Mouse (Mus musculus) retina, embryonic 14.5 days (tissue): ENCODE data around the gene Acvr1.

Source experiments
- DNase-seq: peaks from one replicate; pipeline ENCODE4 v3.0.0-alpha.2; 2015; ENCODE audit warnings: low spot score

Acvr1 gene

GRCm38 (mm10) chr2:58557045-58557845 lies 9.7 kb downstream of the Acvr1 start:
- DNase-seq, result no peak

- no peak for DNase-seq
Observed at GRCm38 (mm10) chr2:58552296-58552695, 14.7 kb downstream of the Acvr1 start.

GRCm38 (mm10) chr2:58551866-58552265 lies 15.1 kb downstream of the Acvr1 start:
- no peak for DNase-seq

GRCm38 (mm10) chr2:58550488-58550887 lies 16.5 kb downstream of the Acvr1 start:
- DNase-seq, result no peak

- no peak for DNase-seq
Observed at GRCm38 (mm10) chr2:58549960-58550359, 17.0 kb downstream of the Acvr1 start.

GRCm38 (mm10) chr2:58548943-58549342 lies 18.0 kb downstream of the Acvr1 start:
- no peak for DNase-seq

- no peak for DNase-seq
Observed at GRCm38 (mm10) chr2:58546264-58546663, 20.7 kb downstream of the Acvr1 start.

- DNase-seq, result no peak
Observed at GRCm38 (mm10) chr2:58544368-58544767, 22.6 kb downstream of the Acvr1 start.

DNA sequence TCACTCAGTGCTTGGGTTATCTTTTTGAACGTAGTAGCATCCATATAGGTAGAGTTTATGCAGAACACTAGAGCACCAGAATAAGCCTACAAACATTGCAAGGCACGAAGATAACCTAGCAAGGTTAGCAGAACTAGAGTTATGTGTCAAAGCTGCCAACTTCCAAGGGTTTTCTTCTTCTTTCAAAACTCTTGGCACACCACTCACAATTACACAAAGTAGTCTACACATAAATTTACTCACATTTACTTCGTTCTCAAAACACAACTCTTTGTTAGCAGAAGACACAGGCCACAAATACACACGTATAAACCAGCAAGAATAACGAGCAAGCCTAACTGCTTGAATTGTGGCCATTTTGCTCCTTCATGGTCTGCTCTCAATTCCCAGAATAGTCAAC lies 23.7 kb downstream of the Acvr1 start:
- DNase-seq, result no peak

GRCm38 (mm10) chr2:58538196-58538595 lies 28.8 kb downstream of the Acvr1 start:
- no peak for DNase-seq

DNA sequence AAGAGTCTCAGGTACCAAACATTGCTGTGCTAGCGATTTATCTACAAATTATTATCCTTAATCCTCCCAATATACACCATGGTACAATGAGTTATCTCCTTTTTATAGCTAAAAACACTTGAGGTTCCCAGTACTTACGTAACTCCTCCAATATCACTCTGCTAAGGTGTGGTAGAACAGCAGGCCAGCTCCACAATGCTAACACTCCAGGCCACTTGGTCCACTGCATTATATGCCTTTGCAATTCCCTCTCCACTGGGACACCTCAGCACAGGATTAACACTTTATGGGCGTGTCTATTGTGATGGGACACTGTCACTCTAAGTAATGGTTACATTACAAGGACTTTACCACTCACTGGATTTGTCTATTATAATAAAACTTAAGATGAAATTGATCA lies 30.2 kb downstream of the Acvr1 start:
- no peak for DNase-seq

GRCm38 (mm10) chr2:58535233-58535632 lies 31.7 kb downstream of the Acvr1 start:
- no peak for DNase-seq

- no peak for DNase-seq
Observed at GRCm38 (mm10) chr2:58534379-58534778, 32.6 kb downstream of the Acvr1 start.

GRCm38 (mm10) chr2:58533521-58534001 lies 33.4 kb downstream of the Acvr1 start:
- peak; percentile 63 for DNase-seq

DNA sequence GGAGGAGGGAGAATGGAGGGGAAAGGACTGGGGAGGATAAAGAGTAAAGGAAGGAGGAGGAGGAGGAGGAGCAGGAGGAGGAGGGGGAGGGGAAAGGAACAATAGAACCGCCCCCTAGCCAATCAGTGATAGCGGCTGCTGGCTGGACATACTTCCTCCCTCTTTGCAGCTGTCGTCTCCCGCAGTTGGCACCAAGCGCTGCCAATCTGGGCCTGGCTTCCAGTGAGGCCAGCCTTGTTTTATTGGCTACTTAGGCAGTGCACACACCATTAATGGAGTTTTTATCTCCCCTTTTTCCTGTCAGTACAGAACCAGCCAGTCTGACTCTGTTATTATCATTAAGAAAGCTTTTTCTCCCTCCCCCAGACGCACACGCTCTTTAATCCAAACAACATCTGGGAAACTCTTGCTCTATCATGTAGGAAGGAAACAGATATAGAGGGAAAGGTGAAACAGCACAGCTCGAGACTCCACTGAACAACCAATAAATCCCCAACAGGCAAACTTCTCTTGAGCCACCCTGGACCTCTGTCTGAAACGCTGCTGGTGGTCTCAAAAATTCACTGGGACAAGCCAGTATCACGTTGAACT lies 34.6 kb downstream of the Acvr1 start:
- peak; percentile 75 for DNase-seq

- DNase-seq, result no peak
Observed at GRCm38 (mm10) chr2:58530521-58530920, 36.4 kb downstream of the Acvr1 start.

GRCm38 (mm10) chr2:58529860-58530440 lies 37.0 kb downstream of the Acvr1 start:
- no peak for DNase-seq

GRCm38 (mm10) chr2:58529384-58529783 lies 37.6 kb downstream of the Acvr1 start:
- DNase-seq, result no peak

DNA sequence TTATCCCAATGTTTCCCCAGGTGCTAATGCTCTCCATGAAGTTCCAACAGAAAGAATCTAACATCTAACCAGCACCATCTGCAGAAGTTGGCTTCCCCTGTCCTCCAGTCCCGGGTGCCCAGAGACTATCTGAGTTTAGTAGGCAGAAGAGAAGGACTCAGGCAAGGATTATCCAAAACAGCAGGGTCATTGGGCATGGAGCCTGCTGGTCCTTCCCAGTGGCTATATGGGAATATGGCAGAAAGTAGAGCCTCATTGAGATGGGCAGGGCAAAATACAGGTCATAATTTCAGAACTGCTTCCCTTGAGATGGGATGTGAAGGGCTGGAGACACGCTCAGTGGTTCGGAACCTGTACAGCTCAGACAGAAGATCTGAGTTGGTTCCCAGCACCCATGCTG lies 39.2 kb downstream of the Acvr1 start:
- DNase-seq, result no peak

DNA sequence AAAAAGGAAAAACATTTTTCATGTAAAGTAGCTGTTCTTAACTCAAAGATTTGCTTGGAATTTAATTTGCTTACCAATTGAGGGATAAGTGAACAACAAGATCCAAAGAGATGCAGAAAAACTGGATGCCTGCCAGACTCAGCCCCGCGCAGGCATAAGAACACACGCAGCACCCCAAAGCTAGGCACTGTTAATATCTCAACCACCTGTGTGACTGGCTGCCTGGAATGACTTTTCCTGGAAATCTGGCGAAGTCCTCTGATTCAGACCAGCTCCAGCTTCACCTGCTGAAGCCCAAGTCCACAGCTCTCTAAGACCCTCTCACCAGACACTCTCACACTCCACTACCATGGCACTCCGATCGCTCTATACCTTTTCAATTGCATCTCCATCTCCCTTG lies 42.6 kb downstream of the Acvr1 start:
- no peak for DNase-seq

DNA sequence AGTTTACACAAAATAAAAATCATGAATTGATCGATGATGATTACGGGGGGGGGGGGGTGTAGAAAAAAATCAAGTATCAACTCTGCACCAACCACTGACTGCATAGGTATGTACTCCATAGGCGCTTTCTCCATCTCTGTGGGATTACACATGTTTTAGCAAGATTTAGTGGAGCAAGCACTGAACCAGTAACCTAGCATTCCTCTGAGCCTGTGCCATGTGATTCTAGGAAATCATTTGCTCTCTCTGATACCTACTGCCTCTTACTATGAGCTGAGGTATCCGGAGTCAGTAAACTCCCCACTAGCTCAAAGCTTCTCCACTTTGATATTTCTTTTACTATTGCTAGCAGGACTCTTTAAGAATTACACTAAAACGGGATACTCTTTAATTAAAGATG lies 43.1 kb downstream of the Acvr1 start:
- DNase-seq, result no peak

DNA sequence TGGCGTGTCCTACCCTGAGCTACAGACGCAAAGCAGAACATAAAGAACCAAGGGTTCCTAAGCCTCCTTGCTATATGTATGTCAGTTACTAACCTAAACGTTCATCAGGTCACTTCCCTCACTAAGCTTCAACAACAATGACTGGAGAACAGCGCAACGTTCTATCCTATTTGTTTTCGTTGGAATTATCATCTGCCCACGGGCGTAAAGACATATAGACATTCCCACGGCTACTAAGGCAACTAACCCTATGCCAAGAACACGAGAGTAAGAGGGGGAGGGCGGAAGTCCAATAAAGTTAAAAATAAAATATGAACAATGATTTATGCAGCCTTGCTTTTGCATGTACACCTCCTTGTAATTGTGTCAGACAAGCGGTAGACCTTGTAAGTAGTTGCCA lies 43.9 kb downstream of the Acvr1 start:
- DNase-seq, result no peak

DNA sequence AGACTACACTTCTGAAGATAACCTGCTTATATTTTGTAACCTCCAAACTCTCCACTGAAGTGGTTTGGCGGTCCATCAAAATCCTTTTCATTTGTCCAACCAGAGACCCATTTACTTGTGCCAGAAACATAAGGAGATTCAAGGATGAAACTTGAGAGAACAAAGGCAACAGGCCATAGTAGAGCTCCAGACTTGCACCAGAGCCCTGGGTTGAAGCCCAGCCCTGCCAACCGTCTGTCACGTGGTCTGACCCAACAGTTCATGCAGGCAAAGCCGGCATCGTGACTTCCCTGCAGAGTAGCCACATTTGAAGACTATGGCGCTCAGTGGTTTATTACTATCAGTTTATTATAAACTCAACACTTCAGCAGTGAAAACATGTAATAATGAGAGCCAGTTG lies 45.3 kb downstream of the Acvr1 start:
- no peak for DNase-seq
